Mouse (Mus musculus) heart, embryonic 11.5 days (tissue): Measurements from ENCODE around the gene Cmtm1. TPM values are rescaled to one million over a fixed set of nuclear protein-coding genes. Genes with fewer than 3 reads are reported as not detected.
"Not testable (repeated sequence)": the region's sequence is repeated elsewhere in the genome, so short reads cannot be mapped to it uniquely, and the experiment has no call there.

ENCODE experiments used
- ATAC-seq: fragments of 200-750 bp; cut with Nextera tagmentation; replicated peaks from 2 replicates; pipeline ENCODE4 v1.8.0; 2017; ENCODE audit warnings: moderate library complexity; ENCODE audit not compliant: insufficient number of reproducible peaks, low FRiP score, low TSS enrichment
- H3K27ac ChIP-seq: fragments of 300-500 bp; sonication (generic); 2 replicates; pipeline ENCODE4 v1.5.1; 2014; ENCODE audit warnings: mild to moderate bottlenecking, low read depth, low read length
- H3K27me3 ChIP-seq: fragments of 300-500 bp; sonication (generic); 2 replicates; pipeline ENCODE4 v1.6.1; 2014; ENCODE audit warnings: mild to moderate bottlenecking, low read length, mixed read lengths; ENCODE audit not compliant: control insufficient read depth, insufficient read depth
- H3K36me3 ChIP-seq: fragments of 300-500 bp; sonication (generic); 2 replicates; pipeline ENCODE4 v1.6.1; 2014; ENCODE audit warnings: mild to moderate bottlenecking, low read length, moderate library complexity, mixed read lengths; ENCODE audit not compliant: control insufficient read depth, insufficient read depth
- H3K4me1 ChIP-seq: fragments of 300-500 bp; sonication (generic); 2 replicates; pipeline ENCODE4 v1.6.1; 2014; ENCODE audit warnings: low read length; ENCODE audit not compliant: control insufficient read depth, insufficient read depth
- H3K4me2 ChIP-seq: fragments of 300-500 bp; sonication (generic); 2 replicates; pipeline ENCODE4 v1.6.1; 2014; ENCODE audit warnings: mild to moderate bottlenecking, moderate library complexity
- H3K4me3 ChIP-seq: fragments of 300-500 bp; sonication (generic); 2 replicates; pipeline ENCODE4 v1.5.1; 2014; ENCODE audit warnings: low read depth, low read length
- H3K9ac ChIP-seq: fragments of 300-500 bp; sonication (generic); 2 replicates; pipeline ENCODE4 v1.6.1; 2014; ENCODE audit warnings: mild to moderate bottlenecking, low read depth, low read length, moderate library complexity
- H3K9me3 ChIP-seq: fragments of 300-500 bp; sonication (generic); replicated peaks from 2 replicates; pipeline ENCODE4 v1.6.1; 2016; ENCODE audit warnings: low read length; ENCODE audit not compliant: control insufficient read depth
- WGBS: fragments of 180-500 bp; shearing (Covaris S2); extraction: QIAGEN DNeasy Blood & Tissue Kit; methylation state at CpG from one replicate; pipeline ENCODE4 v1.1.7; 2014; ENCODE audit not compliant: insufficient replicate concordance; 5-methylcytosine and 5-hydroxymethylcytosine counted together
- polyA plus RNA-seq: library from polyadenylated mRNA; unstranded; fragments of >200 nt; fragmentation: Nextera tagmentation; extraction: Ambion mirVana; gene quantifications from 2 replicates; pipeline ENCODE4 v1.2.1, GENCODE M21; 2014

The Cmtm1 gene
- polyA plus RNA-seq, 1 experiment from 2014 or later, result not detected

GRCm38 (mm10) chr8:104308341-104308740 lies 1.6 kb downstream of the Cmtm1 start:
- H3K4me2 ChIP-seq, H3K9me3 ChIP-seq, H3K4me3 ChIP-seq, H3K27ac ChIP-seq, H3K36me3 ChIP-seq, H3K27me3 ChIP-seq, H3K4me1 ChIP-seq, H3K9ac ChIP-seq, ATAC-seq: not testable (repeated sequence)
- WGBS, result 45% methylated on average over 6 of the region's 6 CpGs

DNA sequence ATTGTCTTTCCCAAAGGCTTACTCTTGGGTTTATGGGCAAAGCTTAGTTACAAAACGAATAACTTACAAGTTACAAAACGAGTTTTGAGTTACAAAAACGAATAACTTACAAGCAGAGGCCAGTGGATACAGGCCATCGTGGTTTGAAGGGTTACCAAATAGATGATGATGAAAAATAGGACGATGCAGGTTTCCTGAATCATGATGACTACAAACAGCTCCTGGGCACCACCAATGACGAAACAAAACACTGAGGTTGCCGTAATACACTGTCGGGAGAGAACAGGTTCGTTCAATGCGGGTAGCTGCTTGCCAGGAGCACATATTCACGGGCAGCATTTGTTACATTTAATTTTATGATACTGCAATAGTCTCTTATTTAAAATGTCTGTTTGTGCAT lies 5.0 kb downstream of the Cmtm1 start:
- Histone ChIP-seq H3K4me2 (no peak overlapping the region), H3K4me1 (no peaks in the 10 kb centered on the region), H3K27me3 (no peaks in the 10 kb centered on the region), H3K9ac (no peak overlapping the region), H3K4me3 (no peak overlapping the region), H3K27ac (no peak overlapping the region), H3K36me3 (no peaks in the 10 kb centered on the region), H3K9me3 (no peaks in the 10 kb centered on the region)
- WGBS, result 83% methylated on average over 11 of the region's 11 CpGs
- ATAC-seq, result no peak

- not testable (repeated sequence) for ATAC-seq, H3K4me3 ChIP-seq, H3K9ac ChIP-seq, H3K27me3 ChIP-seq, H3K4me2 ChIP-seq, H3K4me1 ChIP-seq, H3K36me3 ChIP-seq, H3K27ac ChIP-seq, H3K9me3 ChIP-seq
- 73% methylated on average over 4 of the region's 4 CpGs for WGBS
Observed at GRCm38 (mm10) chr8:104302536-104302935, 7.4 kb downstream of the Cmtm1 start.

GRCm38 (mm10) chr8:104301577-104301976 lies 8.4 kb downstream of the Cmtm1 start:
- not testable (repeated sequence) for H3K36me3 ChIP-seq, H3K4me3 ChIP-seq, H3K4me2 ChIP-seq, H3K27ac ChIP-seq, H3K4me1 ChIP-seq, H3K9ac ChIP-seq, ATAC-seq, H3K9me3 ChIP-seq, H3K27me3 ChIP-seq
- 32% methylated on average over 3 of the region's 3 CpGs for WGBS

- H3K36me3 ChIP-seq, result no peaks in the 10 kb centered on the region
- no peak overlapping the region for H3K4me2 ChIP-seq
- H3K27ac ChIP-seq, result no peak overlapping the region
- H3K4me1 ChIP-seq, result no peaks in the 10 kb centered on the region
- no peaks in the 10 kb centered on the region for H3K27me3 ChIP-seq
- 91% methylated on average over 1 of the region's 1 CpGs for WGBS
- H3K9ac ChIP-seq, result no peak overlapping the region
- ATAC-seq, result no peak
- no peak overlapping the region for H3K4me3 ChIP-seq
- H3K9me3 ChIP-seq, result no peaks in the 10 kb centered on the region
Observed at GRCm38 (mm10) chr8:104294396-104294795, 15.5 kb downstream of the Cmtm1 start.

DNA sequence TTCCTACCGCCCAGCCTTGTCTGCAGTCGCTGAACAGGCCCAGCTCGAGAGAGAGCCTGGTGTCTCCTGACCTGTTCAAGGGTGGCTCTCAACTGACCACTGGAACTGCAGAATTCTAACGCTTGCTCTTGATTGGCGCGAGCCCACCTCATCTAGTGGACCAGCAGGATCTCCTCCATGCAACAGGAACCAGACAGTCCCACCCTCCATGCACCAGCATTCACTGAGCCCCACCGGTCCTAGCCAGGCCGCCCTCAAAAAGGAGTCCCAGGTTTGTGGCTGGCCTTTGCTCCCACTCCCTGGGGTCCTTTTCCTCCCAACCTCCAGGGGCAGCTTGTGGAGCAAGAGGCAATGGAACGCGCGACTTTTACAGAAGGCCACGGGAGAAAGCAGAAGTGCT lies 16.9 kb downstream of the Cmtm1 start, which contains the start of gene Cmtm2a:
Cmtm2a (minus strand) TSS at position 101 of the 400 bp plus-strand sequence.
- not testable (repeated sequence) for H3K9me3 ChIP-seq, H3K4me1 ChIP-seq, ATAC-seq, H3K27me3 ChIP-seq, H3K4me2 ChIP-seq, H3K9ac ChIP-seq, H3K27ac ChIP-seq, H3K36me3 ChIP-seq, H3K4me3 ChIP-seq
- 80% methylated on average over 12 of the region's 12 CpGs for WGBS

- Histone ChIP-seq H3K4me3 (no peak overlapping the region), H3K4me2 (no peak overlapping the region)
- 85% methylated on average over 6 of the region's 6 CpGs for WGBS
Observed at GRCm38 (mm10) chr8:104268937-104269440, 41.0 kb downstream of the Cmtm1 start.

GRCm38 (mm10) chr8:104268368-104268767 lies 41.6 kb downstream of the Cmtm1 start:
- H3K36me3 ChIP-seq, result peaks cover 4% of the 10 kb centered on the region; the same call in 1 of the 2 replicates
- H3K9ac ChIP-seq, result no peak overlapping the region
- no peaks in the 10 kb centered on the region for H3K4me1 ChIP-seq
- no peak overlapping the region for H3K4me2 ChIP-seq
- no peaks in the 10 kb centered on the region for H3K9me3 ChIP-seq
- no peak overlapping the region for H3K27ac ChIP-seq
- no peak overlapping the region for H3K4me3 ChIP-seq
- H3K27me3 ChIP-seq, result no peaks in the 10 kb centered on the region
- no peak for ATAC-seq

More at GRCm38 (mm10) chr8:104268937-104269440, 41.0 kb downstream of the Cmtm1 start:
- no peaks in the 10 kb centered on the region for H3K27me3 ChIP-seq
- no peak overlapping the region for H3K9ac ChIP-seq
- no peaks in the 10 kb centered on the region for H3K9me3 ChIP-seq
- H3K4me1 ChIP-seq, result no peaks in the 10 kb centered on the region
- peaks cover 1% of the 10 kb centered on the region; the same call in 1 of the 2 replicates for H3K36me3 ChIP-seq
- no peak overlapping the region for H3K27ac ChIP-seq
- no peak for ATAC-seq

DNA sequence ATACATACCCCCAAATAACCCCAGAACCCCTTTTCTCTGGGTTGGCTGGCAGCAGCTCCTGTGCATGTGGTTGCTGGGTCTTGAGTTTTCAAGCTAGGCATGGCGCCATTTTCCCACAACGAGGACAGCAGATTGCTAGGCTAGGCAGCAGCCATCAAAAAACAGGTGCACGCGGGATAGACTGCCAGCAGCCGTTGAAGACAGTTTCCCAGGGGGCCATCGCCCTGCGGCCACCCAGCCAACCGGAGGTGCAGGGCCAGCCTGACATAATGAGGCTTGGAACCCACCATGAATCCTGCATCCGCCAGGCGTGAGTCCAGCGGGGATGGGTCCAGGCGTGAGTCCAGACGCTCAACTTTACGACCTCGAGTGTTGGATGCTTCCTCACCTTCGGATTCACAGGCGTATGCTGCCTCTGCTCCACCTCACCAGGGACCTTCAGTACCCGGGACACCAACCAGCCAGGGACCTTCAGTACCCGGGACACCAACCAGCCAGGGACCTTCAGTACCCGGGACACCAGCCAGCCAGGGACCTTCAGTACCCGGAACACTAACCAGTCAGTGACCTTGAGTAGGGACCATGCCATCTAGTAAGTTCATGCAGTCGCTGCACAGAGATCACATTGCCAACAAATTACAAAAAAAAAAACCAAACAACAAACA lies 45.5 kb downstream of the Cmtm1 start:
- H3K4me1 ChIP-seq, H3K4me2 ChIP-seq, H3K9ac ChIP-seq, H3K27me3 ChIP-seq, H3K9me3 ChIP-seq, ATAC-seq, H3K27ac ChIP-seq, H3K4me3 ChIP-seq, H3K36me3 ChIP-seq: not testable (repeated sequence)
- WGBS, result 91% methylated on average over 22 of the region's 22 CpGs
